Mouse (Mus musculus): ENCODE results near the gene Itgb2. TPM values are rescaled to one million over a fixed set of nuclear protein-coding genes. Genes with fewer than 3 reads are reported as not detected.

Gene Itgb2
- polyA plus RNA-seq, 1 experiment, result 13.6 TPM

GRCm38 (mm10) chr10:77497185-77497584 is 32.9 kb upstream of the Itgb2 start:
- 92% methylated on average over 13 of the region's 13 CpGs for WGBS
- Histone ChIP-seq H3K27me3 (replicated peaks; ENCODE audit: control insufficient read depth, insufficient read depth, low read length) (no peaks in the 10 kb centered on the region), H3K36me3 (ENCODE audit: control insufficient read depth, insufficient read depth, low read length) (no peaks in the 10 kb centered on the region), H3K4me3 (ENCODE audit: insufficient read depth, low read depth, low read length) (no peak overlapping the region), H3K27ac (ENCODE audit: insufficient read depth, low read depth, low read length) (no peak overlapping the region), H3K4me1 (ENCODE audit: control insufficient read depth, insufficient read depth, low read length) (0 out of 2 replicates have a peak, but pooled peaks cover 5% of the 10 kb centered on the region)
- no peak for DNase-seq
- no peak for TF ChIP-seq POLR2A (IDR thresholded peaks at IDR 0.05; ENCODE audit: low read depth, low read length)
- TF ChIP-seq CTCF (conservative IDR thresholded peaks at IDR 0.05; ENCODE audit: insufficient read depth, insufficient read length, low read depth, low read length), result no peak

DNA sequence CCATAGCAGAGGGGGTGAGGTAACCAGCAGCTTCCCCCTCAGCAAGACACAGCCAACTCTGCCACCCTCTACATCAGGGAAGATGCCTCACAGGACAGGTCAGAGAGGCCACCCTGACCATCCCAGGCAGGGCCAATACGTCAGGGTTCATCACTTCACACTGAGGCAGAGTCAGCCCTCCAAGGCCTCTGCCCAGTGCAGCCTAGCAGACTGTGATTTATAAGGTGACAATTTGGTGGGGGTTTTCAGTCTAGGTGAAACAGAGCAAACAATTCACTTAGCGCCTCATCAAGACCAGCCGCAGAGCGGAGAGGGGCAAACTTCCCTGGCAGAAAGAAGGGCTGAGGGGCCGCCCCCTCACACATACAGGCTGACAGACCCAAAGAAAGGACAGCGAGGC is 31.8 kb upstream of the Itgb2 start:
- no peak overlapping the region for H3K27ac ChIP-seq (ENCODE audit: insufficient read depth, low read depth, low read length)
- no peak for TF ChIP-seq CTCF (conservative IDR thresholded peaks at IDR 0.05; ENCODE audit: insufficient read depth, insufficient read length, low read depth, low read length)
- TF ChIP-seq POLR2A (IDR thresholded peaks at IDR 0.05; ENCODE audit: low read depth, low read length), result no peak
- 76% methylated on average over 6 of the region's 6 CpGs for WGBS
- H3K36me3 ChIP-seq (ENCODE audit: control insufficient read depth, insufficient read depth, low read length), result no peaks in the 10 kb centered on the region
- DNase-seq, result no peak
- no peaks in the 10 kb centered on the region for H3K27me3 ChIP-seq (replicated peaks; ENCODE audit: control insufficient read depth, insufficient read depth, low read length)
- no peak overlapping the region for H3K4me3 ChIP-seq (ENCODE audit: insufficient read depth, low read depth, low read length)
- 0 out of 2 replicates have a peak, but pooled peaks cover 5% of the 10 kb centered on the region for H3K4me1 ChIP-seq (ENCODE audit: control insufficient read depth, insufficient read depth, low read length)

DNA sequence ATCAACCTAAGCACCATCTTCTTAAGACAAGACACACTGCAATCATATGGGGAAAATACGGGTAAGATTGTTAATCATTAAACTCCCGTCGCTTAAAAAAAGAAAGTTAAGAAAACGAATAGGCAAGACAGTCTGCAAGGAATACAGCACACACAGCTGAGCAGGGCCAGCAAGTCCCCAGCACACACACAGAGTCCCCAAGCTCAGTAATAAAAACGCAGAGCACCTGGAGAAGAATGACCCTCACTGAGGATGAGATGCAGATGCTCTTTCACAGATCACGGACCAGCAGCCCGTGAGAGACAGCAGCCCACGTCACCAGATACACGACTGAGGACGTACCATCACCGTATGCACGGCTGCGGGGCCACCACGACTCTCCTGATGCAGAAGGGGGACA is 29.4 kb upstream of the Itgb2 start:
- Histone ChIP-seq H3K27me3 (replicated peaks; ENCODE audit: control insufficient read depth, insufficient read depth, low read length) (no peaks in the 10 kb centered on the region), H3K27ac (ENCODE audit: insufficient read depth, low read depth, low read length) (no peak overlapping the region), H3K4me1 (ENCODE audit: control insufficient read depth, insufficient read depth, low read length) (peaks cover 17% of the 10 kb centered on the region), H3K4me3 (ENCODE audit: insufficient read depth, low read depth, low read length) (no peak overlapping the region), H3K36me3 (ENCODE audit: control insufficient read depth, insufficient read depth, low read length) (no peaks in the 10 kb centered on the region)
- no peak for TF ChIP-seq CTCF (conservative IDR thresholded peaks at IDR 0.05; ENCODE audit: insufficient read depth, insufficient read length, low read depth, low read length)
- TF ChIP-seq POLR2A (IDR thresholded peaks at IDR 0.05; ENCODE audit: low read depth, low read length), result no peak
- WGBS, result 45% methylated on average over 14 of the region's 14 CpGs
- no peak for DNase-seq

GRCm38 (mm10) chr10:77502967-77503922 is 26.8 kb upstream of the Itgb2 start:
- no peaks in the 10 kb centered on the region for H3K36me3 ChIP-seq (ENCODE audit: control insufficient read depth, insufficient read depth, low read length)

GRCm38 (mm10) chr10:77504143-77504542 is 25.9 kb upstream of the Itgb2 start:
- no peak overlapping the region for H3K4me3 ChIP-seq (ENCODE audit: insufficient read depth, low read depth, low read length)
- DNase-seq, result peak; percentile 79
- H3K27ac ChIP-seq (ENCODE audit: insufficient read depth, low read depth, low read length), result no peak overlapping the region
- peaks cover 51% of the 10 kb centered on the region for H3K4me1 ChIP-seq (ENCODE audit: control insufficient read depth, insufficient read depth, low read length)
- TF ChIP-seq CTCF (conservative IDR thresholded peaks at IDR 0.05; ENCODE audit: insufficient read depth, insufficient read length, low read depth, low read length) (no peak), POLR2A (IDR thresholded peaks at IDR 0.05; ENCODE audit: low read depth, low read length) (no peak)
- no peaks in the 10 kb centered on the region for H3K27me3 ChIP-seq (replicated peaks; ENCODE audit: control insufficient read depth, insufficient read depth, low read length)
- 65% methylated on average over 6 of the region's 6 CpGs for WGBS
- H3K36me3 ChIP-seq (ENCODE audit: control insufficient read depth, insufficient read depth, low read length), result no peaks in the 10 kb centered on the region

More at GRCm38 (mm10) chr10:77502967-77503922, 26.8 kb upstream of the Itgb2 start:
- Histone ChIP-seq H3K4me3 (ENCODE audit: insufficient read depth, low read depth, low read length) (no peak overlapping the region), H3K4me1 (ENCODE audit: control insufficient read depth, insufficient read depth, low read length) (peaks cover 42% of the 10 kb centered on the region), H3K27ac (ENCODE audit: insufficient read depth, low read depth, low read length) (no peak overlapping the region), H3K27me3 (replicated peaks; ENCODE audit: control insufficient read depth, insufficient read depth, low read length) (no peaks in the 10 kb centered on the region)
- 56% methylated on average over 25 of the region's 25 CpGs for WGBS
- no peak for TF ChIP-seq POLR2A (IDR thresholded peaks at IDR 0.05; ENCODE audit: low read depth, low read length)
- 0 out of 2 replicates have a peak, but pooled peaks have one; percentile 3 for TF ChIP-seq CTCF (conservative IDR thresholded peaks at IDR 0.05; ENCODE audit: insufficient read depth, insufficient read length, low read depth, low read length)
- peak; percentile 49 for DNase-seq

GRCm38 (mm10) chr10:77506526-77506925 is 23.5 kb upstream of the Itgb2 start:
- Histone ChIP-seq H3K27me3 (replicated peaks; ENCODE audit: control insufficient read depth, insufficient read depth, low read length) (no peaks in the 10 kb centered on the region), H3K36me3 (ENCODE audit: control insufficient read depth, insufficient read depth, low read length) (no peaks in the 10 kb centered on the region), H3K27ac (ENCODE audit: insufficient read depth, low read depth, low read length) (peak overlapping the region; percentile 60), H3K4me3 (ENCODE audit: insufficient read depth, low read depth, low read length) (no peak overlapping the region), H3K4me1 (ENCODE audit: control insufficient read depth, insufficient read depth, low read length) (peaks cover 61% of the 10 kb centered on the region)
- 34% methylated on average over 5 of the region's 5 CpGs for WGBS
- peak; percentile 89 for DNase-seq
- TF ChIP-seq CTCF (conservative IDR thresholded peaks at IDR 0.05; ENCODE audit: insufficient read depth, insufficient read length, low read depth, low read length), result no peak
- no peak for TF ChIP-seq POLR2A (IDR thresholded peaks at IDR 0.05; ENCODE audit: low read depth, low read length)

- no peak overlapping the region for H3K4me3 ChIP-seq (ENCODE audit: insufficient read depth, low read depth, low read length)
- TF ChIP-seq CTCF (conservative IDR thresholded peaks at IDR 0.05; ENCODE audit: insufficient read depth, insufficient read length, low read depth, low read length) (no peak), POLR2A (IDR thresholded peaks at IDR 0.05; ENCODE audit: low read depth, low read length) (no peak)
- no peaks in the 10 kb centered on the region for H3K27me3 ChIP-seq (replicated peaks; ENCODE audit: control insufficient read depth, insufficient read depth, low read length)
- WGBS, result 32% methylated on average over 13 of the region's 13 CpGs
- H3K4me1 ChIP-seq (ENCODE audit: control insufficient read depth, insufficient read depth, low read length), result peaks cover 61% of the 10 kb centered on the region
- peak; percentile 91 for DNase-seq
- H3K36me3 ChIP-seq (ENCODE audit: control insufficient read depth, insufficient read depth, low read length), result no peaks in the 10 kb centered on the region
- H3K27ac ChIP-seq (ENCODE audit: insufficient read depth, low read depth, low read length), result peak overlapping the region; percentile 60
These were observed 23.0 kb upstream of the Itgb2 start for GRCm38 (mm10) chr10:77506961-77507577.
